22 mouse cellular contexts compared by ENCODE assay signal in genomic region chr9:52097386-52097785, GRCm38 (mm10). TPM values are rescaled to one million over a fixed set of nuclear protein-coding genes. Genes with fewer than 3 reads are reported as not detected.
DNase-seq lines count a peak whose midpoint lies in the region; ATAC-seq lines count a peak whose summit lies in the region.
"Had no signal": no experiment of that assay in that cellular context is flagged by ENCODE, and none has a peak within 500 bp of the region (broad histone marks: within the 10 kb centered on the region; RNA-seq: fewer than 3 reads in every experiment).

No protein-coding gene starts in this region.

- H3K27me3 ChIP-seq in intestine, embryonic 14.5 days (replicated peaks; ENCODE audit: control insufficient read depth, insufficient read depth, low read length) = 0 out of 2 replicates have a peak, but pooled peaks cover 5% of the 10 kb centered on the region
- peaks cover 9% of the 10 kb centered on the region; the same call in 1 of the 2 replicates for H3K27me3 ChIP-seq in intestine, embryonic 16.5 days (replicated peaks; ENCODE audit: control insufficient read depth, insufficient read depth, low read length)
- H3K27me3 ChIP-seq: CH12.LX, Patski had no signal

- H3K9me3 ChIP-seq in intestine, embryonic 14.5 days (ENCODE audit: control insufficient read depth, low read length) = no peaks in the 10 kb centered on the region
- H3K9me3 ChIP-seq in intestine, embryonic 16.5 days (ENCODE audit: control insufficient read depth, low read length) = no peaks in the 10 kb centered on the region
- H3K9me3 ChIP-seq: G1E had no signal

- H3K4me2 ChIP-seq in intestine, embryonic 14.5 days (ENCODE audit: low read length) = no peak overlapping the region
- no peak overlapping the region for H3K4me2 ChIP-seq in intestine, embryonic 16.5 days (ENCODE audit: low read depth, low read length)

- no peak overlapping the region for H3K27ac ChIP-seq in intestine, embryonic 14.5 days (ENCODE audit: low read depth)
- H3K27ac ChIP-seq in intestine, embryonic 16.5 days (ENCODE audit: low read length) = no peak overlapping the region

- WGBS in intestine, embryonic 14.5 days = 29% methylated on average over 1 of the region's 1 CpGs
- WGBS in intestine, embryonic 16.5 days = 29% methylated on average over 1 of the region's 1 CpGs

- peak; percentile 38 to 61 for DNase-seq in cerebellum, postnatal 10 days
- no peak for DNase-seq in cerebellum, adult 8-10 months
- DNase-seq in heart, adult 11 months = peak; percentile 87
- DNase-seq in heart, adult 8-10 months (ENCODE audit: low spot score) = no peak
- DNase-seq in intestine, embryonic 14.5 days (ENCODE audit: low spot score) = peak; percentile 29
- DNase-seq in left cerebral cortex, postnatal 4 days = peak; percentile 35
- no peak for DNase-seq in left cerebral cortex, adult 9 months (ENCODE audit: low spot score in 2 of 2)
- DNase-seq: adrenal gland, adult 2 months; adrenal gland, adult 8-10 months; adrenal gland, postnatal 10 days; adrenal gland, postnatal 14 days; adrenal gland, postnatal 25 days; adrenal gland, postnatal 36 days; B cell, adult 2 months; cerebellum, adult 11 months; cerebellum, adult 11-12 months had no signal

- H3K4me1 ChIP-seq in intestine, embryonic 14.5 days (replicated peaks; ENCODE audit: control insufficient read depth, insufficient read depth, low read length) = no peaks in the 10 kb centered on the region
- H3K4me1 ChIP-seq in intestine, embryonic 16.5 days (ENCODE audit: control insufficient read depth, insufficient read depth, low read length) = peaks cover under 1% of the 10 kb centered on the region; the same call in 1 of the 2 replicates

- ATAC-seq in intestine, embryonic 14.5 days (replicated peaks; ENCODE audit: low FRiP score, low TSS enrichment, low read depth) = no peak
- ATAC-seq in intestine, embryonic 16.5 days = no peak
- ATAC-seq: activated CD4-positive, CD25-positive, alpha-beta regulatory T cell, adult 4 months; CD4-positive, CD25-positive, alpha-beta regulatory T cell, adult 4 months; Patski had no signal

- intact Hi-C loops in left cerebral cortex, postnatal 4 days (cut with DNase I) = loop anchor here (5.0 kb wide), 1 partner anchor 120 kb away; no protein-coding TSS in a partner anchor

- no peak overlapping the region for H3K9ac ChIP-seq in intestine, embryonic 14.5 days (ENCODE audit: low read length)
- no peak overlapping the region for H3K9ac ChIP-seq in intestine, embryonic 16.5 days (ENCODE audit: low read depth, low read length)

- H3K36me3 ChIP-seq in intestine, embryonic 14.5 days (ENCODE audit: control insufficient read depth, insufficient read depth, low read length) = no peaks in the 10 kb centered on the region
- no peaks in the 10 kb centered on the region for H3K36me3 ChIP-seq in intestine, embryonic 16.5 days (ENCODE audit: control insufficient read depth, insufficient read depth, low read length)

- no peak overlapping the region for H3K4me3 ChIP-seq in intestine, embryonic 14.5 days (ENCODE audit: low read depth, low read length)
- H3K4me3 ChIP-seq in intestine, embryonic 16.5 days (ENCODE audit: low read length) = no peak overlapping the region

RNA-seq across cellular contexts. Expression of gene Rdx, which starts 50.4 kb away (rescaled TPM):
- total RNA-seq in heart, adult 8-10 months (2022) = 10 to 100 TPM; 85.9 to 98.0 (median 89.2) TPM
- polyA plus RNA-seq in intestine, embryonic 14.5 days (2014; fragmentation: Nextera tagmentation; extraction: Ambion mirVana) = 98.6 and 114 TPM in 2 replicates
- polyA plus RNA-seq in intestine, embryonic 16.5 days (2015; fragmentation: Nextera tagmentation; extraction: Ambion mirVana) = 43.4 and 52.8 TPM in 2 replicates
- total RNA-seq in left cerebral cortex, postnatal 4 days (2021) = 10 to 100 TPM; 58.4 to 71.4 TPM

Comparison
In these comparisons a context has a peak if more than half of its experiments do, and no peak if none do; other contexts are left out.
1. DNase-seq: peak in cerebellum, postnatal 10 days (2 of 2), heart, adult 11 months (single experiment), intestine, embryonic 14.5 days (single experiment) and left cerebral cortex, postnatal 4 days (single experiment); none in cerebellum, adult 8-10 months (single experiment), heart, adult 8-10 months (single experiment) and left cerebral cortex, adult 9 months (0 of 2).